Mouse (Mus musculus): ENCODE data around the gene Gbp2b. TPM values are rescaled to one million over a fixed set of nuclear protein-coding genes. Genes with fewer than 3 reads are reported as not detected.
A peak's percentile ranks its signal among the peaks of the same experiment; 100 is the strongest.
"Not testable (repeated sequence)": the region's sequence is repeated elsewhere in the genome, so short reads cannot be mapped to it uniquely, and the experiment has no call there.

Gbp2b gene
- polyA plus RNA-seq, 1 experiment from 2014 or later = not detected

- Histone ChIP-seq H3K4me2 (no peak overlapping the region), H3K36me3 (no peaks in the 10 kb centered on the region), H3K27ac (no peak overlapping the region), H3K4me1 (no peaks in the 10 kb centered on the region), H3K4me3 (no peak overlapping the region), H3K9me3 (no peaks in the 10 kb centered on the region), H3K27me3 (no peaks in the 10 kb centered on the region), H3K9ac (no peak overlapping the region)
- ATAC-seq (ENCODE audit: insufficient number of reproducible peaks, insufficient read depth, low FRiP score, low TSS enrichment, low read depth) = no peak
- 89% methylated on average over 8 of the region's 8 CpGs for WGBS
These were observed 35.7 kb downstream of the Gbp2b start for GRCm38 (mm10) chr3:142630385-142630784.

- Histone ChIP-seq H3K9ac (no peak overlapping the region), H3K9me3 (no peaks in the 10 kb centered on the region), H3K4me1 (no peaks in the 10 kb centered on the region), H3K36me3 (no peaks in the 10 kb centered on the region), H3K27ac (no peak overlapping the region), H3K4me2 (0 out of 2 replicates have a peak overlapping the region, but pooled peaks have one; percentile 16), H3K27me3 (no peaks in the 10 kb centered on the region), H3K4me3 (no peak overlapping the region)
- no peak for ATAC-seq (ENCODE audit: insufficient number of reproducible peaks, insufficient read depth, low FRiP score, low TSS enrichment, low read depth)
- WGBS = 6% methylated on average over 9 of the region's 9 CpGs
These were observed 45.6 kb downstream of the Gbp2b start for GRCm38 (mm10) chr3:142640201-142640600.

- H3K4me3 ChIP-seq; H3K9ac ChIP-seq; H3K4me2 ChIP-seq; ATAC-seq (ENCODE audit: insufficient number of reproducible peaks, insufficient read depth, low FRiP score, low TSS enrichment, low read depth); H3K27me3 ChIP-seq; H3K4me1 ChIP-seq; H3K36me3 ChIP-seq; H3K9me3 ChIP-seq; H3K27ac ChIP-seq: not testable (repeated sequence)
- WGBS = 9% methylated on average over 2 of the region's 2 CpGs
These were observed 51.3 kb downstream of the Gbp2b start for GRCm38 (mm10) chr3:142645949-142646348.

GRCm38 (mm10) chr3:142647836-142648235 is 53.2 kb downstream of the Gbp2b start:
- not testable (repeated sequence) for H3K4me3 ChIP-seq; H3K4me1 ChIP-seq; H3K27ac ChIP-seq; ATAC-seq (ENCODE audit: insufficient number of reproducible peaks, insufficient read depth, low FRiP score, low TSS enrichment, low read depth); H3K27me3 ChIP-seq; H3K4me2 ChIP-seq; H3K36me3 ChIP-seq; H3K9ac ChIP-seq; H3K9me3 ChIP-seq
- WGBS = 54% methylated on average over 7 of the region's 7 CpGs

GRCm38 (mm10) chr3:142650205-142650604 is 55.6 kb downstream of the Gbp2b start:
- WGBS = 37% methylated on average over 2 of the region's 2 CpGs
- H3K4me1 ChIP-seq = no peaks in the 10 kb centered on the region
- no peaks in the 10 kb centered on the region for H3K27me3 ChIP-seq
- no peaks in the 10 kb centered on the region for H3K36me3 ChIP-seq
- no peak overlapping the region for H3K9ac ChIP-seq
- no peak overlapping the region for H3K27ac ChIP-seq
- ATAC-seq (ENCODE audit: insufficient number of reproducible peaks, insufficient read depth, low FRiP score, low TSS enrichment, low read depth) = no peak
- no peak overlapping the region for H3K4me2 ChIP-seq
- H3K4me3 ChIP-seq = no peak overlapping the region
- no peaks in the 10 kb centered on the region for H3K9me3 ChIP-seq

GRCm38 (mm10) chr3:142664723-142665122 is 70.1 kb downstream of the Gbp2b start:
- Histone ChIP-seq H3K36me3 (no peaks in the 10 kb centered on the region), H3K4me1 (no peaks in the 10 kb centered on the region), H3K27ac (no peak overlapping the region), H3K27me3 (no peaks in the 10 kb centered on the region), H3K4me3 (no peak overlapping the region), H3K4me2 (no peak overlapping the region), H3K9me3 (no peaks in the 10 kb centered on the region), H3K9ac (no peak overlapping the region)
- ATAC-seq (ENCODE audit: insufficient number of reproducible peaks, insufficient read depth, low FRiP score, low TSS enrichment, low read depth) = no peak
- 93% methylated on average over 8 of the region's 8 CpGs for WGBS

Small RNA genes within 50 kb of the gene (microRNA-seq; reads per million reads assigned to microRNA genes)
- gene Mir6381 = not detected

Other genes with a start within 250 kb of the Gbp2b start
- gene Pdlim5, start 199.2 kb upstream of the Gbp2b start, polyA plus RNA-seq (2015; fragmentation: Nextera tagmentation; extraction: Ambion mirVana) = 17.6 and 19.8 TPM in 2 replicates
- 0.07 TPM in 1 of 2 replicates, not detected in the other for gene Gbp5, start 100.9 kb upstream of the Gbp2b start, polyA plus RNA-seq (2015; fragmentation: Nextera tagmentation; extraction: Ambion mirVana)
- gene Gbp7, start 64.5 kb upstream of the Gbp2b start, polyA plus RNA-seq (2015; fragmentation: Nextera tagmentation; extraction: Ambion mirVana) = 1.7 and 1.8 TPM in 2 replicates
- 0.70 and 1.3 TPM in 2 replicates for gene Gbp3, start 34.8 kb upstream of the Gbp2b start, polyA plus RNA-seq (2015; fragmentation: Nextera tagmentation; extraction: Ambion mirVana)
- gene Gbp2, start 25.8 kb downstream of the Gbp2b start, polyA plus RNA-seq (2015; fragmentation: Nextera tagmentation; extraction: Ambion mirVana) = 0.26 and 0.28 TPM in 2 replicates
- gene Kyat3, start 106.2 kb downstream of the Gbp2b start, polyA plus RNA-seq (2015; fragmentation: Nextera tagmentation; extraction: Ambion mirVana) = 19.5 and 22.4 TPM in 2 replicates
- 85.4 and 97.0 TPM in 2 replicates for gene Gtf2b, start 170.2 kb downstream of the Gbp2b start, polyA plus RNA-seq (2015; fragmentation: Nextera tagmentation; extraction: Ambion mirVana)